Mouse (Mus musculus) bone marrow, adult 2 months (tissue): ENCODE measurements around the gene Trarg1. TPM values are rescaled to one million over a fixed set of nuclear protein-coding genes. Genes with fewer than 3 reads are reported as not detected.

Source experiments
- H3K27ac ChIP-seq: fragments of 200-500 bp; 2 replicates; pipeline ENCODE4 v1.5.1; 2012; ENCODE audit warnings: low read depth, mild to moderate bottlenecking, control low read depth, inconsistent platforms, low read length; ENCODE audit not compliant: control insufficient read depth, poor library complexity, insufficient read depth
- H3K4me1 ChIP-seq: fragments of 200-500 bp; 2 replicates; pipeline ENCODE4 v1.6.1; 2011; ENCODE audit warnings: low read length; ENCODE audit not compliant: control insufficient read depth, insufficient read depth
- H3K4me3 ChIP-seq: fragments of 200-500 bp; replicated peaks from 2 replicates; pipeline ENCODE3; 2011; ENCODE audit warnings: mild to moderate bottlenecking, low read depth, low read length, control low read depth; ENCODE audit not compliant: control insufficient read depth
- CTCF ChIP-seq: fragments of 200-500 bp; IDR thresholded peaks from 2 replicates; pipeline ENCODE4 v1.5.1; 2011; ENCODE audit warnings: low read length, control low read depth; ENCODE audit not compliant: control insufficient read depth, insufficient read depth
- POLR2A ChIP-seq: fragments of 200-500 bp; IDR thresholded peaks from 2 replicates; pipeline ENCODE4 v1.6.1; 2011; ENCODE audit warnings: low read depth, mild to moderate bottlenecking, control low read depth, low read length, borderline replicate concordance; ENCODE audit not compliant: control insufficient read depth
- WGBS: fragments of 180-500 bp; shearing (Covaris S2); methylation state at CpG from one replicate; pipeline ENCODE4 v1.1.7; 2018; 5-methylcytosine and 5-hydroxymethylcytosine counted together
- polyA plus RNA-seq: library from polyadenylated mRNA; stranded (reverse); fragments of >200 nt; gene quantifications from 2 replicates; pipeline ENCODE4 v1.2.4, GENCODE M21; 2011; ENCODE audit warnings: low replicate concordance; ENCODE audit not compliant: missing spikeins, insufficient read depth, insufficient read length

The Trarg1 gene
- polyA plus RNA-seq, 1 experiment: 3.6 TPM

DNA sequence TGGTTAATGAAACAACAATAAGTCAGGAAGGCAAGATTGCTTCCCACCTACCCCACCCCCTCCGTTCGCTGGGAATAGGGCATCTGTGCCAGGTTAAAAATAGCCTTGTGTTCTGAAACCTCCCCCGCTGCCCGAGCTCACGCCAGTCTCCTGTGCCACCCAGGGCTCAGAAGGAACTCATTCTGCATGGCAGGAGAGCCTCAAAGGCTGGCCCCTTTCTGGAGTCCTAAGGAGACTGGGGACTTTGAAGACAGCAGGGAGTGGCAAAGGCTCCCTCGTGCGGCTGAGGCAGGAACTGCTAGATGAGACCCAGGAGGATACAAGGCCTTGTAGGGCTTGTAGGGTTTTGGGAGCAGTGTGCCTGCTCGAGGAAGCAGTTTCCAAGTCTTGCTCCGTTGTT, 32.1 kb upstream of the Trarg1 start:
- Histone ChIP-seq H3K4me3 (no peak overlapping the region), H3K4me1 (no peaks in the 10 kb centered on the region; the same call in none of the 2 replicates), H3K27ac (no peak overlapping the region)
- WGBS: 2% methylated on average over 9 of the region's 9 CpGs
- TF ChIP-seq POLR2A (no peak), CTCF (peak; percentile 86)

DNA sequence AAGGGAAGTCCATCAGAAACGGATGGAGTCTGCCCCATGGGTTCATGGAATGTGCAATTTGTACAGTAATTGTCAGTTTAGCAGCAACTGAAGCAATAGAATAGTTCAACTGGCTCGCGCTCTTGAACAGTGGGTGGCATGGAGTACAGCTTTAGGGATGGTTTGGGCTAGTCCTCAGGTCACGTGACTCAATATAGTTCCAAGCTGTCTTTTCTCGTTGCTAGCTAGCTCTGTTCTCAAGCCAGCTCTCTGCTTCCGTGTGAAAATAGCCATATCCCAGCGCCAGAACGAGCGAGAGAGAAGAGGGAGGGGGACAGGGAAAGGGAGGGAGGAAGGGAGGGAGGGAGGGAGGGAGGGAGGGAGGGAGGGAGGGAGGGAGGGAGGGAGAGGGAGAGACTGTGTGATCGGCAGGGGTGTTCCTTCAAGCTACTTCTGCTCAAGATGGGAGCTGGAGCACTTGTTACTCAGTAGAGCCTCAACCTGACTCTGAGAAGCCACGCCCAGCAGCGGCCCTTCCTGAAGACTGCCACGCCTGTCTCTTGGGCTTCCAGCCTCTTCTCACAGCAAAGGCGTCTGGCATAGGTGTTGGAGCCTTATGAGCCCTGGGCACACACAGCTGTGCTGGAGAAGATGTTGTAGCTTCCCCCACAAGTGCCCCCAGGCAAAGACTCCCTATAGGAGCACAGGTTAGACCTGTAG, 28.6 kb upstream of the Trarg1 start:
- Histone ChIP-seq H3K27ac (no peak overlapping the region), H3K4me3 (no peak overlapping the region), H3K4me1 (no peaks in the 10 kb centered on the region; the same call in 1 of the 2 replicates)
- TF ChIP-seq CTCF: no peak
- no peak for TF ChIP-seq POLR2A
- 64% methylated on average over 14 of the region's 14 CpGs for WGBS

DNA sequence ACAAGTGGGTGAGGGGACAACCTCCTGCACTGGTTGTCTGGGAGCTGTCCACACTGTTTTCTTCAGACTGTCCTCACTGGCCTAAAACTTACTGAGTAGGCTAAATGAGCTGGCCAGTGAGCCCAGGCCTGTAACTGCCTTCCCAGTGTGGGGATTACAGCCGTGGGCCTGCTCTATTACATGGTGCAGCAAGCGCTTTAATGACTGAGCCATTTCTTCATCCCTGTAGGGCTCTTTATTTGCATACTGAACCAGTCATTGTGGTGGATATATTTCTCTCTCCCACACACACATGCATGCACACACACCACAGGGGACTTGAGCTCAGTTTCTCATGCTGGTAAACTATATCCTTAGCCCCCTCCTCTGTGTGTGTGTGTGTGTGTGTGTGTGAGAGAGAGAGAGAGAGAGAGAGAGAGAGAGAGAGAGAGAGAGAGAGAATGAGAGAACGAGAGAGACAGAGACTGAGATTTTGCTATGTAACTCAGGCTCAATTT, 26.7 kb upstream of the Trarg1 start:
- TF ChIP-seq POLR2A (no peak), CTCF (no peak)
- 48% methylated on average over 3 of the region's 3 CpGs for WGBS
- Histone ChIP-seq H3K4me1 (no peaks in the 10 kb centered on the region; the same call in 1 of the 2 replicates), H3K4me3 (no peak overlapping the region), H3K27ac (no peak overlapping the region)

DNA sequence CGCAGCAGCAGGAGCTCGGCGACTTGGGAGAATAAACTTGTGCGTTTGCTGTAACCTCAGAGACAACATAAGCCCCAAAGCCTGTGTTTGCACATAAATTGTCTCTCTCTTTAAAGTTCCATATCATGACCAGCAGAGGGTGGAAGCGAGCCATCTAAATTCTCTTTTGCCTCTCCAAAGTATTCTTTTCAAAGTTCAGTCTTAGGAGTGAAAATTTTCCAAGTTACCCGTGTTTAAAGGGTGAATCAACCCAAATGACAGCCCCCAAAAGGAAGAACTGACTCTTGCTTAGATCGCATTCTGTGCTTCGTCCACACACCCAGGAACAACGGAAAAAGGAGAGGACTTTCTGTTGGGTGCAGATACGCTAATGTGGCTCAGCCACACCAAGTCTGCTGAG, 24.5 kb upstream of the Trarg1 start:
- Histone ChIP-seq H3K4me1 (no peaks in the 10 kb centered on the region; the same call in 1 of the 2 replicates), H3K4me3 (no peak overlapping the region), H3K27ac (no peak overlapping the region)
- WGBS: 11% methylated on average over 10 of the region's 10 CpGs
- no peak for TF ChIP-seq CTCF
- no peak for TF ChIP-seq POLR2A

DNA sequence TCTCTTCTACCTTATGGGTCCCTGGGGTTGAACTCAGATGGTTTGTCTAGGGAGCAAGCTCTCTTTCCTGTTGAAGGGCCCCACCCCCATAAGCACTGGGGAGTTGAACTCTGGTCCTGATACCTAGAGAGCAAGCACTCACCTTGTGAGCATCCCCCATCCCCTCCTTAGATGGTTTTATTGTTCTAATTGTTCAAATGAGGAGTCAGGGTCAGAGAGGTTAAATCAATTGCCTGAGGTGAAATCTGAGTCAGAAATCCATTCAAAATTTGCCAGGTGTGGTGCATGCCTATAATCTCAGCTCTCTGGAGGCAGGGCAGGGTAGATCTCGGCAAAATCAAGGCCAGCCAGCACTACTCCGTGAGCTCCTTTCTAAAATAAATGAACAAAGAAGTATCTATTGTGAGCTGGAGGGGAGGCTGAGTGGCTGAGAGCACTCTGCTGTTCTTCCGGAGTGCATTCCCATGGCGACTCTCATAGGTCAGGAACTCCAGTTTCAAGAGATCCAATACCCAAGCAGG, 22.1 kb upstream of the Trarg1 start:
- H3K4me3 ChIP-seq: no peak overlapping the region
- no peaks in the 10 kb centered on the region; the same call in 1 of the 2 replicates for H3K4me1 ChIP-seq
- TF ChIP-seq CTCF (no peak), POLR2A (no peak)
- 93% methylated on average over 4 of the region's 4 CpGs for WGBS
- no peak overlapping the region for H3K27ac ChIP-seq

DNA sequence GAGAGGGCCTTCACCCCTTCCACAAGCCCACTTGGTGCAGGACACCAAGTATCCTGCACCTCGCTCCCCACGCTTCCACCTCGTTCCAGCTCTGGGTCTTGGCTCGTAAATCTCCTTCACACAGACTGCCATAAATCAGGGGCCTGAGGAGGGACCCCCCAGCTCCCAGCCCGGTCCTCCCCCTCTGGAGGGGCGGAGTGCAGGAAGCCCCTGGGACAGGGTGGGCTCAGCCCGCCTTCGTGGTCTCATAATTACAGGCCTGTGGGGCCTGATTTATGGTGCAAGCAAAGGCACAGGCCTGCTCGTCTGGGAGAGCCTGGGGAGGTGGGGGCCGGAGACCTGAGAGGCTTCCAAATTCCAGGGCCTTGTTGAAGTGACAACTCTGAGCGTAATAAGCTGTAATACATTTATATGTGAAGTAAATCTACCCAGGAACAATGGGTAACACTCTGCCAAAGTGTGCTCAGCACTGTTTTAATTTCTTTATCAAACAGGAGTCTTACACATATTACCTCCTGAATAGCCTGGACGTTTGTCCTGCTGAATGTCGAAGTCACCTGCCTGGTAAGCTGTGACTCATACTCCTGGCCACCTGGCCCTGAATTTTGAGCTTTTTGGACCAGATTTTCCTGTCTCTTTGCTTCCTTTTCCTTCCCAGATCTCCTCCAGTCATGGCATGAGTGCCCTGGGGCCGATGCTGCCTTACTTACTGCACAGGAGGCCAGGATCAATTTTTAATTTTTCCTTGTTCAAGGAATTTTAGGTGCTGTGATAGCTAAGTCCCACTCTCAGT, 20.3 kb upstream of the Trarg1 start:
- no peak for TF ChIP-seq CTCF
- no peak overlapping the region for H3K27ac ChIP-seq
- 68% methylated on average over 14 of the region's 14 CpGs for WGBS
- H3K4me1 ChIP-seq: no peaks in the 10 kb centered on the region; the same call in 1 of the 2 replicates
- H3K4me3 ChIP-seq: no peak overlapping the region

DNA sequence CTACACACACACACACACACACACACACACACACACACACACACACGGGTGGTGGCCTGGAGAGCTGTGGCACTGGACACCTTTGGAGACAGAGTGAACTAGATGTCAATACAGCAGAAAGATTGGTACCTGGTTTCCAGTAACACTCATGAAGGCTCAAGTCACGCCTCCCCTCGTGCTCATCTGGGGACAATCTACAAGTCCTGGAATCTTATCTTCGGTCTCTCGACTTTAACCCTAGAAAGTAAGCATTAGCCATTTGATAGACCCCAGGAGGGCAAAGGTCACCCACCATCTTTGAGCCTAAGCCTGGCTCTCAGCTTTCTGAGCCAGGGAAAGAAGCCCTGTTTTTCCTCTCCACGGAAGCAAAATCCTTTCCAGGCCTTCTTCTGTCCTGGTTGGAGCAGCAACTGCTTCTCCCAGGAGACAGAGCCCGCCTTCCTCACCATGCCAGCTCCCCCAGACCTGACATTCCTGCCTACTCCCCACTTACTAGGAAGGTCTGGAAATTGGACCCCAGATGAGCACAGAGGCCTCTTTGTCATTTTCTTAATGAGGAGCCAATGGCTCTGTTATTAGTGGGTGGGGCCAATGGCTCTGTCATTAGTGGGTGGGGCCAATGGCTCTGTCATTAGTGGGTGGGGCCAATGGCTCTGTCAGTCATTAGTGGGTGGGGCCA, 17.7 kb upstream of the Trarg1 start:
- WGBS: 78% methylated on average over 7 of the region's 7 CpGs
- TF ChIP-seq POLR2A: no peak
- TF ChIP-seq CTCF: no peak
- Histone ChIP-seq H3K4me1 (no peaks in the 10 kb centered on the region), H3K27ac (no peak overlapping the region), H3K4me3 (no peak overlapping the region)

DNA sequence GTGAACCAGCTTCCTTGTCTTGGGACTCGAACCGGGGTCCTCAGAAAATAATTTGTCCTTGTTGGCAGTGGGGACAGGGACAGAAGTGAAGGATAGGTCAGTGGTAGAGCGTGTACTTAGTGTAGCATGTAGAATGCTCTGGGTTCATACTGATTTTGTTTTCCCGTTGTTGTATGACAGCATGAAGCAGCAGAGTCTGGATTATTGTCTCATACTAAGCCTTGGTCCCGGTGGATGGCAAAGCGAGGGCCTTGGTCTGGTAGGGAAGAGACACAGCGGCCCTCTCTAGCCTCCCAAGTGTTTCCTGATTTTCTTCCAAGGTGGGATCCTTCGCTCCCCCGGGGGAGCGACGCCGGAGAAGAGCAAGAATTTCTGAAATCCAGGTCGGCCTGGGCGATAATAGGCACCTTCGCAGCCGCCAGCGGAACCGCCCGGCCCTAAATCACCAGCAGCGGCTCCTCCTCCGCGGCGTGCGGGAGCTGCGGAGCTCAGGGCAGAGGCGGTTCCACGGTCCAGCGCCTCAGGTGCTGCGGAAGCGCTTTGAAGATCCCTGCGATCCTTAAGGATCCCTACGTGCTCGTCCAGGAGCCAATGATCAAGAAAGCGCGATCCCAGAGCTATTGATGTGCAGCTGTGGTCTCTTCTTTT, 13.5 kb upstream of the Trarg1 start:
- 12% methylated on average over 35 of the region's 35 CpGs for WGBS
- TF ChIP-seq POLR2A (no peak), CTCF (no peak)
- H3K27ac ChIP-seq: no peak overlapping the region; the same call in 1 of the 2 replicates
- H3K4me1 ChIP-seq: no peaks in the 10 kb centered on the region
- H3K4me3 ChIP-seq: no peak overlapping the region
